Mouse (Mus musculus) ovary, postnatal 36 days (tissue): ENCODE data around the gene Eri3.

ENCODE experiments used
- DNase-seq: peaks from one replicate; pipeline ENCODE4 v3.0.0; 2022; ENCODE audit warnings: low spot score, mixed read lengths

The Eri3 gene

GRCm38 (mm10) chr4:117577579-117577978 is 27.4 kb downstream of the Eri3 start:
- DNase-seq = no peak

- DNase-seq = no peak
These were observed 31.5 kb downstream of the Eri3 start for GRCm38 (mm10) chr4:117581626-117582025.

GRCm38 (mm10) chr4:117585995-117586394 is 35.8 kb downstream of the Eri3 start:
- DNase-seq = no peak

- DNase-seq = peak; percentile 24
These were observed 37.3 kb downstream of the Eri3 start for GRCm38 (mm10) chr4:117587447-117587846.

- no peak for DNase-seq
These were observed 39.0 kb downstream of the Eri3 start for GRCm38 (mm10) chr4:117589081-117589660.

GRCm38 (mm10) chr4:117590781-117591180 is 40.6 kb downstream of the Eri3 start:
- no peak for DNase-seq

- DNase-seq = no peak
These were observed 42.0 kb downstream of the Eri3 start for GRCm38 (mm10) chr4:117592206-117592605.

GRCm38 (mm10) chr4:117595293-117595692 is 45.1 kb downstream of the Eri3 start:
- DNase-seq = no peak

GRCm38 (mm10) chr4:117599986-117600565 is 49.9 kb downstream of the Eri3 start:
- DNase-seq = no peak

GRCm38 (mm10) chr4:117601338-117601776 is 51.2 kb downstream of the Eri3 start:
- no peak for DNase-seq

GRCm38 (mm10) chr4:117605099-117605953 is 55.2 kb downstream of the Eri3 start:
- DNase-seq = no peak

GRCm38 (mm10) chr4:117605954-117606227 is 55.7 kb downstream of the Eri3 start:
- DNase-seq = no peak

GRCm38 (mm10) chr4:117606831-117607610 is 56.9 kb downstream of the Eri3 start:
- DNase-seq = no peak

- peak; percentile 18 for DNase-seq
These were observed 58.1 kb downstream of the Eri3 start for GRCm38 (mm10) chr4:117608265-117608664.

- no peak for DNase-seq
These were observed 59.3 kb downstream of the Eri3 start for GRCm38 (mm10) chr4:117609371-117610039.

- no peak for DNase-seq
These were observed 61.2 kb downstream of the Eri3 start for GRCm38 (mm10) chr4:117611385-117611784.

GRCm38 (mm10) chr4:117611814-117612213 is 61.6 kb downstream of the Eri3 start:
- DNase-seq = no peak

- DNase-seq = no peak
These were observed 62.5 kb downstream of the Eri3 start for GRCm38 (mm10) chr4:117612713-117613112.

GRCm38 (mm10) chr4:117613153-117613773 is 63.1 kb downstream of the Eri3 start:
- no peak for DNase-seq

GRCm38 (mm10) chr4:117616600-117616999 is 66.4 kb downstream of the Eri3 start:
- DNase-seq = no peak

- no peak for DNase-seq
These were observed 72.1 kb downstream of the Eri3 start for GRCm38 (mm10) chr4:117622270-117622669.
